Mouse (Mus musculus): Measurements from ENCODE around the gene Slc44a5.

- TF ChIP-seq CHD2 (IDR thresholded peaks at IDR 0.05; ENCODE audit: low read depth, low read length) (no peak), ZC3H11A (IDR thresholded peaks at IDR 0.05; ENCODE audit: borderline replicate concordance, low read depth, low read length) (no peak), ZNF384 (IDR thresholded peaks at IDR 0.05; ENCODE audit: low read depth, low read length) (no peak), MAFK (IDR thresholded peaks at IDR 0.05; ENCODE audit: insufficient read depth, low read depth, low read length) (no peak), HCFC1 (IDR thresholded peaks at IDR 0.05; ENCODE audit: borderline replicate concordance, insufficient read depth, low read length) (no peak)
Observed at GRCm38 (mm10) chr3:154209201-154209754, 236.0 kb downstream of the Slc44a5 start.
